Mouse (Mus musculus): ENCODE data around the gene Gjc1. TPM values are rescaled to one million over a fixed set of nuclear protein-coding genes. Genes with fewer than 3 reads are reported as not detected.

Gene Gjc1
- polyA plus RNA-seq, 1 experiment from 2014 or later = 1.4 TPM

Other genes with a start within 250 kb of the Gjc1 start
- gene Gm11627, start 240.2 kb downstream of the Gjc1 start, polyA plus RNA-seq (2015; fragmentation: Nextera tagmentation; extraction: Ambion mirVana) = 0.26 and 0.35 TPM in 2 replicates
- 0.29 and 0.54 TPM in 2 replicates for gene Fzd2, start 215.3 kb downstream of the Gjc1 start, polyA plus RNA-seq (2015; fragmentation: Nextera tagmentation; extraction: Ambion mirVana)
- 0.05 TPM in 1 of 2 replicates, not detected in the other for gene Meioc, start 156.0 kb downstream of the Gjc1 start, polyA plus RNA-seq (2015; fragmentation: Nextera tagmentation; extraction: Ambion mirVana)
- 13.4 TPM in 2 replicates for gene Ccdc43, start 121.9 kb downstream of the Gjc1 start, polyA plus RNA-seq (2015; fragmentation: Nextera tagmentation; extraction: Ambion mirVana)
- 0.08 and 0.35 TPM in 2 replicates for gene Adam11, start 58.3 kb downstream of the Gjc1 start, polyA plus RNA-seq (2015; fragmentation: Nextera tagmentation; extraction: Ambion mirVana)
- not detected in 2 replicates for gene Higd1b, start 16.1 kb upstream of the Gjc1 start, polyA plus RNA-seq (2015; fragmentation: Nextera tagmentation; extraction: Ambion mirVana)
- gene Eftud2, start 61.3 kb upstream of the Gjc1 start, polyA plus RNA-seq (2015; fragmentation: Nextera tagmentation; extraction: Ambion mirVana) = 87.3 and 98.5 TPM in 2 replicates
- 0.93 and 1.2 TPM in 2 replicates for gene Ccdc103, start 61.5 kb upstream of the Gjc1 start, polyA plus RNA-seq (2015; fragmentation: Nextera tagmentation; extraction: Ambion mirVana)
- gene Fam187a, start 65.5 kb upstream of the Gjc1 start, polyA plus RNA-seq (2015; fragmentation: Nextera tagmentation; extraction: Ambion mirVana) = not detected in 2 replicates
- 7.4 and 8.3 TPM in 2 replicates for gene Gfap, start 81.2 kb upstream of the Gjc1 start, polyA plus RNA-seq (2015; fragmentation: Nextera tagmentation; extraction: Ambion mirVana)
- 10.9 and 11.0 TPM in 2 replicates for gene Kif18b, start 105.4 kb upstream of the Gjc1 start, polyA plus RNA-seq (2015; fragmentation: Nextera tagmentation; extraction: Ambion mirVana)
- 0.13 TPM in 1 of 2 replicates, not detected in the other for gene C1ql1, start 127.0 kb upstream of the Gjc1 start, polyA plus RNA-seq (2015; fragmentation: Nextera tagmentation; extraction: Ambion mirVana)
- 32.1 and 36.6 TPM in 2 replicates for gene Nmt1, start 208.5 kb upstream of the Gjc1 start, polyA plus RNA-seq (2015; fragmentation: Nextera tagmentation; extraction: Ambion mirVana)
- 22.9 and 29.0 TPM in 2 replicates for gene Dcakd, start 208.6 kb upstream of the Gjc1 start, polyA plus RNA-seq (2015; fragmentation: Nextera tagmentation; extraction: Ambion mirVana)

Measured in liver, embryonic 16.5 days (tissue).